Mouse (Mus musculus) frontal cortex, postnatal 36 days (tissue): ENCODE measurements around the gene Fam71b.

Experiments used
- DNase-seq, 2 experiments: peaks; one replicate each; pipeline ENCODE4 v3.0.0; 2022; ENCODE audit warnings: low spot score in 2 of 2

Fam71b gene

GRCm38 (mm10) chr11:46396167-46396859 lies at the start of gene Fam71b:
TSS of gene Fam71b (plus strand) at chr11:46396559.
- DNase-seq: no peak

GRCm38 (mm10) chr11:46347756-46348155 lies 48.6 kb upstream of the Fam71b start:
- no peak for DNase-seq

GRCm38 (mm10) chr11:46348416-46348815 lies 47.9 kb upstream of the Fam71b start:
- DNase-seq: no peak

GRCm38 (mm10) chr11:46349681-46350410 lies 46.5 kb upstream of the Fam71b start:
- no peak for DNase-seq

GRCm38 (mm10) chr11:46358369-46358768 lies 38.0 kb upstream of the Fam71b start:
- DNase-seq: no peak

- DNase-seq: no peak
These were observed 35.2 kb upstream of the Fam71b start for GRCm38 (mm10) chr11:46360991-46361665.

- DNase-seq: peak; percentile 8 to 29
These were observed 34.0 kb upstream of the Fam71b start for GRCm38 (mm10) chr11:46362061-46363022.

- no peak for DNase-seq
These were observed 32.5 kb upstream of the Fam71b start for GRCm38 (mm10) chr11:46363864-46364263.

- DNase-seq: no peak
These were observed 30.6 kb upstream of the Fam71b start for GRCm38 (mm10) chr11:46365744-46366143.

- no peak for DNase-seq
These were observed 30.0 kb upstream of the Fam71b start for GRCm38 (mm10) chr11:46366357-46366756.

GRCm38 (mm10) chr11:46370457-46370856 lies 25.9 kb upstream of the Fam71b start:
- no peak for DNase-seq

- DNase-seq: no peak
These were observed 25.1 kb upstream of the Fam71b start for GRCm38 (mm10) chr11:46371250-46371649.

- no peak for DNase-seq
These were observed 23.9 kb upstream of the Fam71b start for GRCm38 (mm10) chr11:46372331-46372953.

GRCm38 (mm10) chr11:46373071-46374030 lies 23.0 kb upstream of the Fam71b start:
- DNase-seq: no peak

- no peak for DNase-seq
These were observed 21.3 kb upstream of the Fam71b start for GRCm38 (mm10) chr11:46375015-46375414.

- DNase-seq: no peak
These were observed 19.0 kb upstream of the Fam71b start for GRCm38 (mm10) chr11:46377316-46377715.

- no peak for DNase-seq
These were observed 18.3 kb upstream of the Fam71b start for GRCm38 (mm10) chr11:46377819-46378782.

GRCm38 (mm10) chr11:46380097-46380675 lies 16.2 kb upstream of the Fam71b start:
- no peak for DNase-seq
